Mouse (Mus musculus) lung, postnatal 4 days (tissue): ENCODE results near the gene Cd2bp2.

Source experiments
- DNase-seq, 2 experiments: peaks; one replicate each; pipeline ENCODE4 v3.0.0; 2021

Cd2bp2 gene

GRCm38 (mm10) chr7:127195544-127196295 lies at the start of gene Cd2bp2:
Cd2bp2 (minus strand) TSS chr7:127196050.
- DNase-seq = peak; percentile 96 to 98

- DNase-seq = no peak
Measured at GRCm38 (mm10) chr7:127244658-127245510, 49.0 kb upstream of the Cd2bp2 start.

DNA sequence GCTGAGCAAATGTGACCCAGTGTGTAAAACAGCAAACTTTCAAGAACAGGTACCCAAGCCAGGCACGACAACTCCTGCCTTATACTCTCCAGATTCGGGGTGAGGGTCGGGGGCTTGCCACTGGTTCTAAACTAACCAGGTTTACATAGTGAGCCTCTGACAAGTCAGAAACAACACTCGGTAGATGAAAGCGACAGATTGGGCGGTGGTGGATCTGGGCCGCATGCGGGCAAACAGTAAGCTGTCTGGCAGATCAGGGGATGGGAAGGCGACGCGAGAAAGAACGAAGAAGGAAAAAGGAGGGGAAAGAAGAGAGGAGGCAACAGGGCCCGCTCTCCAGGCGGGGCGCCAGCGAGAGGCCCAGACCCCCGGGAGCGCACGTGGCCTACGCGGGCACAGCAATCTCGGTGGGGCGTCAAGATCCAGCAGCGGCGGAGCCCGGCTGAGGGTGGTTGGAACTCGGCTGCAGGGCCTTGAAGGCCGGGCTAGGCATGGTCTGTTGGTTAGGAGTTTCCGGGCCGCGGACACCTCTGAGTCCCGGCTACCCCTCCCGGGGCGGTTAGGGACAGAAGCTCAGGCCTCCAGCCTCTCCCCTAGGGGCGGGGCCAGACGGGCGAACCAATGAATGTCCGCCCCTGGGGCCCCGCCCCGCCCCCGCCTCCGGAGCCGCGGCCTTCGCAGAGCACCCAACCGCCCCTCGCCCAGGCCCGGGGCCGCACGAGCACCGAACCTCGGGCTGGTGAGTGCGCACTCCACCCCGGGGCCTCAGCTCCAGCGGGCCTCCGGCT lies 48.2 kb upstream of the Cd2bp2 start, which contains the start of gene Zfp771:
Zfp771 (plus strand) TSS at position 405 of the 788 bp plus-strand sequence.
- peak; percentile 95 to 97 for DNase-seq

- no peak for DNase-seq
Measured at GRCm38 (mm10) chr7:127243361-127243867, 47.6 kb upstream of the Cd2bp2 start.

GRCm38 (mm10) chr7:127234777-127235176 lies 38.9 kb upstream of the Cd2bp2 start:
- no peak for DNase-seq

DNA sequence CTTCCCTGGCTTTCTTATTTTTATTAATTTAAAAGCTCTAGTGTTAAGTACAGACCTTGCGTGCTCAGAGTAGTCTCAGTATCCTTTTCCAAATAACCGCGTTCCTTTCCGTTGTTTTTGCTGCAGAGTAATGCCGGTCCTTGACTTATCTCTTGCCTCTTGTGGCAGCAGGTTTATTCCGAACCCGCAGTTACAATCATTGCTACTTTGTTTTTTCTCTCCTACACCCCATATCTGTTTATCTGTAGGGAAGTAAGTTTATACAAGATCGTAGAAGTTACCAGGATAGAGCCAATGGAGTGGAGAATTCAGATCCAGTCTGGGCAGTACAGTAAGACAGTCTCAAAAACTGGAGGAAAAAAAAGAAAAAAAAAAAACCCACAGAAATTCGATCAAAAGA lies 37.9 kb upstream of the Cd2bp2 start:
- DNase-seq = no peak

DNA sequence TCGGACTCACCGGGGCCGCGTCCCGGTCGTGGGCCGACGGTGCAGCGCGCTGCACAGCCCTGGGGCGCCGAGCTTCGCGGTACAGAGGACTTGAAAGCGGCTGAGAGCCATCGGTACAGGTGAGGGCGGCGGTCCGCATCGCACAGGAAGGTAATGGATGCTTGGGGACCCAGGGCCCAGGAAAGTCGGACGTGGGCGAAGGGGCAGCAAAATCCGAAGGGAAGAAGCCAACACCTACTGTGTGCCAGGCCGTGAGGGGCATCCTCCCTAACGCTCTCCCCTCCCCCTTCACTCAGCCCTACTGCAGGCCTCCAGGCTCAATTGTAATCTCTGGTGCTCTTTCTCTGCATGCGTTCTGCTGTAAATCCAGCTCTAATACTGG lies 37.5 kb upstream of the Cd2bp2 start:
- DNase-seq = no peak

- DNase-seq = peak; percentile 88 to 91
Measured at GRCm38 (mm10) chr7:127232622-127233367, 36.9 kb upstream of the Cd2bp2 start, which contains the start of the genes Zfp553 and Sept1. Zfp553 (plus strand) TSS chr7:127233061. Sept1 (minus strand) TSS chr7:127233130.

- DNase-seq = no peak
Measured at GRCm38 (mm10) chr7:127231826-127232621, 36.2 kb upstream of the Cd2bp2 start.

- DNase-seq = no peak
Measured at GRCm38 (mm10) chr7:127231376-127231775, 35.5 kb upstream of the Cd2bp2 start.

DNA sequence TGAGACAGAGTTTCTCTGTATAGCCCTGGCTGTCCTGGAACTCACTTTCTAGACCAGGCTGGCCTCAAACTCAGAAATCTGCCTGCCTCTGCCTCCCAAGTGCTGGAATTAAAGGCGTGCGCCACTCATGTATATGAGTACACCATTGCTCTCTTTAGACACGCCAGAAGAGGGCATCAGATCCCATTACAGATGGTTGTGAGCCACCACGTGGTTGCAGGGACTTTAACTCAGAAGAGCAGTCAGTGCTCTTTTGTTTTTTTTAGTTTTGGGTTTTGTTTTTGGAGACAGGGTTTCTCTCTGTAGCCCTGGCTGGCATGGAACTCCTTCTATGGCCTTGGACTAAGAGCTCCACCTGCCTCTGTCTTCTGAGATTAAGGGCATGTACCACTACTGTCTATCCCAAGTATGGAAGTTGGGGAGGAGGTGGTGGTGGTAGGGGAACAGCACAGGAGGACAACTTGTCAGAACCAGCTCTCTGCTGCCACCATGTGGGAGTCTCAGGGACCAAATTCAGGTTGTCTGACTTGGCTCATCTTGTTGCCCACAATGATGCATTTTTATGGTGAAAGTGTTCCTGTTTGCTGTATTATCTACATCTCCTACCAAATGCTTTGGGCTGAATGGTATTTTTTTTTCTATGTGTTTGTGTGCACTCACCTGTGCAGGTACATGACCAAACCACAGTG lies 32.9 kb upstream of the Cd2bp2 start:
- DNase-seq = peak; percentile 77 to 88

GRCm38 (mm10) chr7:127225147-127225995 lies 29.5 kb upstream of the Cd2bp2 start:
- no peak for DNase-seq

DNA sequence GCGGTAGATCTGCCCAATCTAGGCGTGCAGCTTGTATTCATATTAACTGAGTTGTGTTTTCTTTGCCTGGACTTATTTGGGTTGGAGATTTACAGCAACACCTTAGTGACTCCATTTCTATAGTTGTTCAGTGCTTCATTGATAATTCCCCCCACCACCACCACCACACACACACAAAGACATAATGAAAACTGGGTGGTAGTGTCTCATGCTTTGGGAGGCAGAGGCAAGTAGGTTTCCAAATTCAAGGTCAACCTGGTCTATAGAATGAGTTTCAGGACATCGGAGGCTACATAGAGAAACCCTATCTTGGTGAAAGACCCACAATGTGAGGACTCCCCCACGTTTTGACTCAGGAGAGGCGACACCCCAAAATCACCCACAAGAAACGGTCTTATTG lies 28.8 kb upstream of the Cd2bp2 start:
- DNase-seq = no peak

- no peak for DNase-seq
Measured at GRCm38 (mm10) chr7:127223515-127224478, 27.9 kb upstream of the Cd2bp2 start.

DNA sequence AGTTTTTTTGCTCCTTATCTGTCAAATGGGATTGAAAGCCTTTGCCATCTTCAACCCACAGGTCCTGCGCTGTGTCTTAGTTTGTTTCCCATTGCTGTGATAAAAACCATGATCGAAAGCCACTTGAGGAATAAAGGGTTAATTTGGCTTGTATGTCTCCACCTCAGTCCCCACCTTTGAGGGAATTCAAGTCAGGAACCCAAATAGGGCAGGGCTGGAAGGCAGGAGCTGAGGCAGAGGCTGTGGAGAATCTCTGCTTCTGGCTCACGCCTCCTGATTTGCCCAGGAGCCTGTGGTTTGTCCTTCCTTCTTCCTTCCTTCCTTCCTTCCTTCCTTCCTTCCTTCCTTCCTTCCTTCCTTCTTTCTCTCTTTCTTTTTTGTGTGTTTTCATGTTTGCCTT lies 27.3 kb upstream of the Cd2bp2 start:
- DNase-seq = no peak

GRCm38 (mm10) chr7:127220440-127220839 lies 24.6 kb upstream of the Cd2bp2 start:
- no peak for DNase-seq

DNA sequence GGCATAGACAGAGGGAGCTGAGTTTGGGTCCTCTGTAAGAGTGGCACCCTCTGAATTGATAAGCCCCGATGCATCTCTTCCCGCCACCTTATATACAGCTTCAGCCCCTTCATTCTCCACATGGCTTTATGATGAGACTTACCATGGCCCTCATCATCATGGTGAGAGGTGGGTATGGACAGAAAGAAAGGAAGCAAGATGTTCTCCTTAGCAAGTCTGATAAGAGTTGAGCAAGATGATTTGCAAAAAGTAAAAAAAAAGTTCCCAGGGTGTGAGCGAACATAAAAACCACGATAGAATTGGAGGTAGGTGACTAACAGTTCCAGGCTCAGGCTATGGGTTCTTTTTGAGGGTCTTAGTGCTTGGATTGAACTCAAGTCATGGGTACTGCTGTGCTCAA lies 22.8 kb upstream of the Cd2bp2 start:
- DNase-seq = no peak
